Mouse (Mus musculus) embryonic facial prominence, embryonic 14.5 days (tissue): Measurements from ENCODE around the gene Tlx2. TPM values are rescaled to one million over a fixed set of nuclear protein-coding genes. Genes with fewer than 3 reads are reported as not detected.
A peak's percentile ranks its signal among the peaks of the same experiment; 100 is the strongest.

ENCODE experiments used
- microRNA counts: library from miRNA; unstranded; fragments of <30 nt; microRNA quantifications from one replicate; lab custom pipeline; 2017
- microRNA-seq: library from miRNA; unstranded; fragments of <30 nt; microRNA quantifications from one replicate; pipeline ENCODE4, GENCODE M21; 2016; ENCODE audit warnings: borderline number of aligned reads
- polyA plus RNA-seq: library from polyadenylated mRNA; unstranded; fragments of >200 nt; fragmentation: Nextera tagmentation; extraction: Ambion mirVana; gene quantifications from 2 replicates; pipeline ENCODE4 v1.2.1, GENCODE M21; 2014

Gene Tlx2
- polyA plus RNA-seq, 1 experiment from 2014 or later, result 3.4 TPM

MicroRNAs within 50 kb of the gene (microRNA counts, 519-probe panel; counts per million panel counts)
- microRNA mmu-miR-3470a+mmu-miR-3470b (lab: Ali Mortazavi, UCI), result 1,561 counts per million, percentile 7 among the panel's probes with 10 or more counts

Small RNAs within 50 kb of the gene (microRNA-seq; reads per million reads assigned to microRNA genes)
- gene Mir3470a (not detected), gene Mir7040 (not detected)

Other genes with a start within 250 kb of the Tlx2 start
- 2.1 and 3.5 TPM in 2 replicates for gene Sema4f, start 130.5 kb downstream of the Tlx2 start, polyA plus RNA-seq
- gene M1ap, start 123.4 kb downstream of the Tlx2 start, polyA plus RNA-seq, result 0.28 and 0.65 TPM in 2 replicates
- gene Dok1, start 36.8 kb downstream of the Tlx2 start, polyA plus RNA-seq, result 6.7 and 8.7 TPM in 2 replicates
- gene Loxl3, start 36.1 kb downstream of the Tlx2 start, polyA plus RNA-seq, result 19.7 and 21.4 TPM in 2 replicates
- gene Aup1, start 15.8 kb downstream of the Tlx2 start, polyA plus RNA-seq, result 118 and 121 TPM in 2 replicates
- gene Htra2, start 15.0 kb downstream of the Tlx2 start, polyA plus RNA-seq, result 43.0 and 46.3 TPM in 2 replicates
- 0.65 and 0.67 TPM in 2 replicates for gene Dqx1, start 12.4 kb downstream of the Tlx2 start, polyA plus RNA-seq
- gene Pcgf1, start 7.6 kb upstream of the Tlx2 start, polyA plus RNA-seq, result 22.6 and 25.8 TPM in 2 replicates
- gene Lbx2, start 16.1 kb upstream of the Tlx2 start, polyA plus RNA-seq, result 0.71 and 0.87 TPM in 2 replicates
- gene Ccdc142, start 31.3 kb upstream of the Tlx2 start, polyA plus RNA-seq, result 1.3 and 3.4 TPM in 2 replicates
- gene Gm42688, start 31.3 kb upstream of the Tlx2 start, polyA plus RNA-seq, result 2.1 TPM in 2 replicates
- gene Mrpl53, start 38.7 kb upstream of the Tlx2 start, polyA plus RNA-seq, result 136 and 145 TPM in 2 replicates
- gene Mogs, start 45.2 kb upstream of the Tlx2 start, polyA plus RNA-seq, result 48.7 and 49.3 TPM in 2 replicates
- 61.8 and 82.1 TPM in 2 replicates for gene Wbp1, start 51.3 kb upstream of the Tlx2 start, polyA plus RNA-seq
- 13.6 and 14.1 TPM in 2 replicates for gene Ino80b, start 55.1 kb upstream of the Tlx2 start, polyA plus RNA-seq
- gene Rtkn, start 65.2 kb upstream of the Tlx2 start, polyA plus RNA-seq, result 25.8 and 30.4 TPM in 2 replicates
- gene Wdr54, start 86.1 kb upstream of the Tlx2 start, polyA plus RNA-seq, result 5.8 and 7.0 TPM in 2 replicates
- 3.1 and 6.3 TPM in 2 replicates for gene 1700003E16Rik, start 86.1 kb upstream of the Tlx2 start, polyA plus RNA-seq
- gene Dctn1, start 95.6 kb upstream of the Tlx2 start, polyA plus RNA-seq, result 84.5 and 101 TPM in 2 replicates
- gene Slc4a5, start 149.5 kb upstream of the Tlx2 start, polyA plus RNA-seq, result 0.47 and 0.57 TPM in 2 replicates